Mouse (Mus musculus): ENCODE measurements around the gene Rdx.

The Rdx gene

DNA sequence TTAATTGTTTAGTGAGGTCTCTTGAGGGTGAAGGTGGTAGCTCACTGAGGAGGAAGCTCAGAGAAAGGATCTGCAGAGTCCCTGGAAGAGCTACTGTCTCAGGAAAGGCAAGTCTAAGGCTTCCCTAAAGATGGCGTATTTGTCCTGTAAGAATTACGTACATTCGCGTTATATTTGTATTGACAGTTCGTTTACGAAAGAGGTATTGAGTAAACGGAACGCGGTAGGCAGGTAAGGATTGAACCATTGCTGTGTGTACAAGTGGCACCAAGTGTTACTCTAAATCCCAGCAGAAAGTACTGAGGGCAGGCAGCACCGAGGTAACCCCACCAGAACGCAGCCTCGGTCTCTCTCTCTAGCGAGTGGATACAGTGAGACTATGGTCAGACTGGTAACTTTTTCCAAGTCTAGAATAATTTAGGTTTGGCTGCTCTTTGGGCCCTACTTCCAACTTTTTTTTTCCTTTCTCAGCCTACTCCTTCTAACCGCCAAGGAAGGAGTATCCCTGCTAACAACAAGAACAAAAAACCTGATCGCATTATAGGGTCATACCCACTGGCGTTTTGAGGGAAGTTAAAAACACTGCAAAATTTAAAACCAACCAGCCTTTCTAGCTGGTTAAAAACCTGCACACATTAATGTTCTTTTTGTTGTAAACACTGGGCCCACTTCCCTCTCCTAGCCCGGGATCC is at the start of gene Rdx:
Rdx (plus strand) TSS at position 45 of the 692 bp plus-strand sequence.
- DNase-seq, result no peak

DNA sequence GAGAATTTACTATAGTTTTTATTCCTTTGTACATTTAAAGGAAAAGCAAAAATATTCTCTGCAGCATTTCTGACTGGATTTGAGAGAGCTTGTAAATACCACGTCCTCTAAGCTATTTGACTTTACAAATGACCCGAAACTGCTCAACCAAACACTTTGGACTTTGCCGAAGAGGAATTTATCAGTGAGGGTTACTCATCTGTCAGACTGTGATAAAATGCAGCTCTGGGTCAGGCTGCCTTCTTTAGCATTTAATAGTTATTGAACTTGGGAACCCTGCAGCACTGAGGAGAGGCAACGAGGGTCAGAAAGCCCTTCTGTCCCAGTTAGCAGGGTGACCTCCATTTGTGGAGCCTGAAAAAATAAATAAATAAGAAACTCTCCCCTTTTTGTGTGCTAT is 43.5 kb upstream of the Rdx start:
- no peak for DNase-seq

DNA sequence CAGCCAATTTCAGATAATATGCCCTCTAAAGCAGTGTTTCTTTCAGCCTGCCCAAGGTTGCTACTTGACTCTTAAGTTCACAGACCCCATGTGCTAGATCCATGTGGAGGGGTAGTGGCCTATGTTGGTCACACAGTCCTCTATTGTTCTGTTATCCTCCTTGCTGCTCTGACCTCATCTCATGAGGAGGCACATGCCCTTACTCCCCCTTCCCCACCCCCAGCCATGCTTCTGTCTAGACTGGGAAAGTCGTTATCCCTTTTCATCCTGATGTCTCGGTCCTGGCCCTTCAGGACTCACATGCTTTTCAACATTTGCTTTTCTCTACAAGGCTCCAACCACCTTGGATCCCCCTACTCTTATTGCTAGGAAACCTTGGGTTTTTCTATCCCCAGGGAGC is 39.6 kb upstream of the Rdx start:
- DNase-seq, result no peak

DNA sequence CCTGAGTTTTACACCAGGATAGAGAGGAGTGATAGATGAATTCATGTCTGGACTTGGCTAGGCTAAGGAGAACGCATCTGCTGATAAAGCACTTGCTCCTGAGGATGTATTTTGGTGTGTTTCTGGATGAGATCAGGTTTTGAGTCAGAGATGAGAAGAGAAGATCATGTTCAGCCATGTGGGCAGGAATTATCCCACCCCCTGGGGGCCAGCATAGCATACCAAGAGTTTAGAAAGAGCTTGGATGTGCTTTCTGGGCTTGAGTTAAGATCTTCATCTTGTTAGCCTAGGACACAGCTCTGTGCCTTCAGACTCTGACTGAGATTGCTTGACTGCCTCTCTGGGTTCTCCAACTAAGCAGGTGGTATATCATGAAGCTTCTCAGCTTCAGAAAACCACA is 38.5 kb upstream of the Rdx start:
- DNase-seq, result no peak

DNA sequence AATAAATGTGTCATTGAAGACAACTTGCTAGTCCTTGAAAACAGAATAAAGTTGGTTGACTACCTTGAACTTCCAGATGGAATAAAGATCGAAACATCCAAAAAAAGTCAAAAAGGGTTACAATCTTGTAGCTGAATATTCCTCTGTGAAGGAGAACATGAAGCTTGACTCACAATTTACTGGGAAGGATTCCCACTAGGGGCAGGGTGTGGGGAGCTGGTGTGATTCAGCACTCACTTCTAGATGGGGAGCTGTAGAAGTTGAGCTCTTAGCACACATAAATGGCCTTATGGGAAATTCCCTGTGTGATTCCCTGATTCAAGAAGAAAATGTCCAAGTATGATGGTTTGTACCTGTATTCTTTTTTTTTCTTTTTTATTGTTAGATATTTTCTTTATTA is 34.7 kb upstream of the Rdx start:
- DNase-seq, result peak; percentile 41

DNA sequence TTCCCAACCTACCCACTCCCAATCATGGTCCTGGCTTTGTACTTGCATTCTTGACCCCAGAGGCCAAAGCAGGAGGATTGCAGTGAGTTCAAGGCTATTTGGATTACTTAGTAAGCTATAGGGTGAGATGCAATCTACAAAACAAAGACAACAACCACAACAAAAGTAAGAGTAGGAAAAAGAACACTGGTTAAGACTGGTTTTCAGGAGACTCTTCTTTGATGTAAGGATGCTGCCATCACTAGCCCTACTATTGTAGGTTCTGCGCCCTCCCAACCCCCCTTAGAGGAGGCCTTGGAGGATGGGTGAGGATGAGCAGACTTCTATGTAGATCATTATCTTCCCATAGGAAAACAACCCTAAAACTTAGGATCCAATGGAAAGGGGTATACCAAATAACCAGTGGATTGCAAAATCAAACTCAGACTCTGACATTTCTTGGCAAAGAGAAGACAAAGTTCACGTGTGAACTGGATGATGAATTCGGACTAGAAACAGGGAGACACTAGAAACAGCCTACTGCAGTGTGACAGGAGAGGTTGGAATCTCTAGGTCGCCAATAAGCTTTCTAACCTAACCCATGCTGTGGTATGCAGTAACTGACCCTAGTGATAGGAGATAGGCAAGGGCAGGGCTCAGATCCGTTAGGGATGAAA is 34.1 kb upstream of the Rdx start:
- no peak for DNase-seq

DNA sequence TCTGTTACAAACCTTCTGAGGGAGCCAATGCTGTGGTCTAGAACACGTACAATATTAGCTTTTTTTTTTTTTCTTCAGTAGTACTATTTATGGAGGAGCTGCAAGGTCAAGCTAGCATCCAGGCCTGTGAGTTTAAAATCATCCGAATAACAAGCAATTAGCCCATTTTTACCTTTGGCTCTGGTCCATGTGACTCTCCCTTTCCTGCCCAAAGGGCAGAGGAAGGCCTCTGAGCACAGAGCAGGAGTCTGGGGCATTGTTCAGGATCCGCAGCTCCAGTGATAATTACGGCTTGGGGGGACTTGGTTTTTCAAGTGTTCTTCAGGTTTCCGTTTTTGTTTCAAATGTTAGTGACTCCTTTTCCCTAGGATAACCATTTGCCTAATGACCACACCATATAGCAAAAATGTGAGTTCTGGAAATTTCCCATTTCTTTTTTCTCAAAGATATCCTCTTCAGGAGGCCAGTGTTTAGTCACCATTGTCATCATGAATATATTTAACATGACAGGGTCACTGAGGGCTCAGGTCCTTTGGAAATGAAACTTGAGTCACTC is 33.0 kb upstream of the Rdx start:
- no peak for DNase-seq

DNA sequence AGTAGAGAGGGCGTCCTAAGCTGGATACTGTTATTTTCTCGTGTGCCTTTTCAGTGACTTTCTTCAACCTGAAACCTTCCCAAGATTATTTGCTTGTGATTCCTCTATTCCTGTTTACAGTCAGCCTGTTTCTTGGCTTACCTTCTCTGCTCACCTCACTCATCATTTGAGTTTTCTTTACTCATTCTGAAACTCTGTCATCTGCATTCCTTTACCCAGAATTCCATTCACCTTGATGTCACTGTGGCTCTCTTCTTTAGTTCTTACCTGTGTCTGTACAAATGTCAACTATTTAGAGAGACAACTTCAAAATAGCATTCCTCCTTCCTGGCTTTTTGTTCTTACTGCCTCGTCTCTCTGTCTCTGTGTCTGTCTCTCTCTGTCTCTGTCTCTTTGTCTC is 29.9 kb upstream of the Rdx start:
- DNase-seq, result no peak

DNA sequence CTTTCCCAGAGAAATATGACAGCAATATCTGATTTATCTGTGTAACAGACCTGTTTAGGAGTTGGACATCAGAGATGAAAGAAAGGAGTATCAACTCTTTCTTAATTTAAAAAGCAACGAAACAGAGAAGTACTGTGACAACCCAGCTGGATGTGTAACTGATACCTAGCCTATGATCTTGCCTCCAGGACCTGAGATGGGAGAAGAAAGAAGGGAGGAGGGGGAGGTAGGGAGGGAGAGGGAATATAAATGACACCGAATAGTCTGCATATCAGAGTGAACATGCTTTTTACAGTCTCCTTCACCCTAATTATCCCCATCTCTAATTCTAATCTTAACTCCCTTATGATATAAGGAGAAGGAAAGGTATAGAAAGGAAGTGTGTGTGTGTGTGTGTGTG is 29.1 kb upstream of the Rdx start:
- no peak for DNase-seq

DNA sequence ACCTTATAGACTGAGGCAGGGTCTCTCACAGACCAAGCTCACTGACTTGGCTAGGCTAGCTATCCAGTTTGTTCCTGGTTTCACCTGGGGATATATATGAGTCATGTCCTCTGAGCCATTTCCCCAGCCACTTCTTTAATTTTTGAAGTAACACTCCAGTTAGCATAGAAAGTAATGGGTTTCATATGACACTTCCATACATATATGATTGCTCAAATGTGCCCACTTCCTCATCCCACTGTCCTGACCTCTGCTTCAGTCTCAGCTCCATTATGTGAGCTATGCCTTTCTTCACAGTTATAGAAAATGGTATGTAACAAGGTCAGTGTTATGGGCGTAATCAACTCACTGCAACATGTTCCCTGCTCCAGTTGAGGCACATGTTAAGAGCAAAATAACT is 28.5 kb upstream of the Rdx start:
- DNase-seq, result no peak

DNA sequence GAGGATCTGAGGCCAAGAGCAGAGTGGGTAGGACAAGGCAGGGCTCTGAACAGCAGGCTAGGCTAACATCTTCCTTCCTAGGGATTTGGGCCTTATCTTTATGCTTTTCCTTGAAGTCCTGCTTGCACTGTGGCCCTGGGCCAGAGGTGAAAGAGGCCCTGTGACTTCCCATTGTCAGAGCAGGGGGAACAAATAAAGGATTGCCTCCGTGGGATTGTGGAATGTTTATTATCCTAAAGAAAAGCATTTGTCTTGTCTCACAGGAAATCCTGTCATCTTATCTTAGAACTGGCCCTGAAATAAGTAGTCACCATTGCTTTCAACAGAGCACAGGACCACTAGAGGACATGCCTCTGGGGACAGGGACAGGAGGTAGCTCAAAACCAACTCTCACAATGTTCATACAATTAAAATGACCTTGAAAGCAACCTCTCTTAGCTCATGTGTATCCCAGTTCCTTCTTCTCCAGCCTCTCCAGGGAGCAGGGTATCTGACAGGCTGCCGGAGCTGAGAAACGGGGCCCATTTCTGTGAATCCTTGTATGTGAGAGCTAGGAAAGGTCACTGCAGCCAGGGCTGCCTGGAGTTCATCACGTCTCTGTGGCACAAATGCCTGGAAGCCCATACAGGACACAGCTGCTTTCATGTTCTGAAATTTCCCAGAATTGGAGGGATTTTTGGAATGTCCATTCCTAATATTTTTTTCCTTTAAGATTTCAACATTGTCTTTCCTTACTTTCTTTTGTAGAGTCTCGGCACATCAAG is 19.5 kb upstream of the Rdx start:
- DNase-seq, result no peak

DNA sequence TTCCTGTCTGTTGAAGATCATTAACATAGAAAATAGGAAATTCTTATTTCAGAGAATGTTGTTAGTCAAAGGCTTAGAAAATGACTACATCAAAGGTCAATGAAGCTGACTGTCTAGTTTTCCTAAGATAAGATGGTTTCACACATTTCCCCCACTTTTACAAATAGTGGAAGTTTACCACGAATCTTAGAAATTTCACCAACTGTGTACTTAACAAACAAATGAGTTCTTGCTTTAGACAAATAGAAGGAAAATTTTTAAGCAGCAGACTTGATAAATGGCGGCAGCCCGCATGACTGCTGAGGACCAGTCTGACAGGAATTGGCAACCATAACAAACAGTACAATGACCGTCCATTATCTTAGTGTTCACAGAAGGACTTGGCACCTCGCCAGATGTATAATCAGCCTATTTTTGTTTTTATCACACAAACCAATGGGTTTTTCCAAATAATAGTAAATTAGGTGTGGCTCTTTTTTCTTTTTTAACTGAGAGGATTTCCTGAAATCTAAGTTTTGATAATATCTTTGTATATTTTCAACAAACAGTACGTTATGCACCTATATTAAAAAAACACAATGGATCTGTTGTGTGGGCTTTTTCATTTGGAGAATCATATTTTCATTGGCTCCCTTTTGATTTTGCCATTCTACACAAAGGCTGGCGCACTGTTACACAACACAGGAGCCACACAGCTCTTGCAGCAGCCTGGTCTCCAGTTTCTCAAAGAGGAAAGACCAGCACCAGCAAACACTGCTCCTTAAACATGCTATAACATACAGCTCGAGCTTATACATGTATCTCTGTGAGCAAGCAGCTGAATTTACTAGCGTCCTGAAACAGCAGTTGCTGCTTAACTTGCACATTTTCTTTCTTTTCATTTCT is 18.2 kb upstream of the Rdx start:
- DNase-seq, result peak; percentile 9

DNA sequence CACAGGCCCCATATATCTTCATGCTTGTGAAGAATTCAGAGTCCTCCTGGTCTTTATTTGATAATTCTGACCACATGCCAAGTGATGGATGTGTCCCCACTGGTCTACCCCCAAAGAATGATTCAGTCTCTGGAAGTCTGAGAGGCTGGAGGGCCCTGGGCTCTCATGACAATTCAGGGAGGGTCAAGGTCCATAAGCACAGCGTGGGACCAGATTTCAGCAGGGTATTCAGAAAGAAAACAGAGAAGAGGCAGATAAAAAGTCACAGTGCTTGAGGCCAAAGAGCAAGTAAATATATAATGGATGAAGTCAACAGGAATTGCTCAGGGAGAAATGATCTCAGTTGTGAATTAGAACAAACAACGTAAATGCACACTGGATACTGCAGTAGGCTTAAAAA is 15.5 kb upstream of the Rdx start:
- no peak for DNase-seq

DNA sequence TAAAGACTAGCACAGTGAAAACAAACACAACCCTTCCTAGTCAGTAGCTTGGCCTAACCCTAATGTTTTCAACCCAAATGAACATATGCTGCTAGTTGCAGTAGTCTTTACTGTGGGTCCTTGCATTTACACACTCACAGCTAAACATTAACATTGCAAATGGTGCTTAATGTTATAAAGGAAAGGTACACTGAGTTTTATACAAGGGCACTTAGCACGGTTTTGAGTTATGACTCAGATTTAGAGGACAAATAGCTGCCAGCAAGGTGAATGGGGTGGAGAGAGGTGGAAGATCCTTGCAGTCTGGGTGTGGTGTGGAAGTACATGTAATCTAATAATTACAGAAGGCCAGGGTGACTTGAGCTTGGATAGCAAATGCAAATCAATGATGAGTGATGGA is 9.5 kb upstream of the Rdx start:
- no peak for DNase-seq

DNA sequence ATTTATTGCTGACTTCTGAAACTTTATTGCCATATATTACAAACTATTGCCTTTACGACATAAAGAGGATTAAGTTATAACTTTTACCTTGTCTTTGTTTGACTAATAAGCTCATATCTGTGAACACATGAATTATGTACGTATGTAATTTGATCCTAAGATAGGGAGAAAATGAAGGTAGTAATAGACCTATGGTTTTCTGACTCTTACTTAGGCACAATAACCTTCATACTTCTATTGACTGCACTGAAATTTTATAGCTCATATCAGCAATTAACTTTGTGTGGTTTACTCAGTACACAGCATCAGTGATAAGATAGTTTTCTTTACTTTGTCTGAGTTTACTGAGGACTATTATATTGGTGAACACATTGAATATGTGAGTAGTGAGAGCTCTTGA is 5.3 kb upstream of the Rdx start:
- no peak for DNase-seq

DNA sequence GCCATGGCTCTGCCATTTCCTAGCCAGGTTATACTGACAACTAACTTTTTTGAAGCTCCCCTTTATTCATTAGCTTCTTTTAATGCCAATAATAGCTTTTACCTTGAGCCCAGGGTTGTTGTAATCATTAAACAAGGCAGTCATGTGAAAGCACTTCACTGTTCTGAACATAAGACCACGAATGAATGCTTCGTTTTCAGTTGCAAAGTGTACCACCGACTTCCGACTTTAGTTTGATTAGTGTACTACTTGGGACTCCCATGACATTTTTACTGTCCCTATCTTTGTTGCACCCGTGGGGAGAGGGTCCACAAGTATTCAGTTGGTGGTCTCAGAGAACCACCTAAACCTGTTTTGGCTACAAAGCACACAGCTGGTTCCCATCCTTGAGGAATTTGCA is 287 bp upstream of the Rdx start:
- no peak for DNase-seq

DNA sequence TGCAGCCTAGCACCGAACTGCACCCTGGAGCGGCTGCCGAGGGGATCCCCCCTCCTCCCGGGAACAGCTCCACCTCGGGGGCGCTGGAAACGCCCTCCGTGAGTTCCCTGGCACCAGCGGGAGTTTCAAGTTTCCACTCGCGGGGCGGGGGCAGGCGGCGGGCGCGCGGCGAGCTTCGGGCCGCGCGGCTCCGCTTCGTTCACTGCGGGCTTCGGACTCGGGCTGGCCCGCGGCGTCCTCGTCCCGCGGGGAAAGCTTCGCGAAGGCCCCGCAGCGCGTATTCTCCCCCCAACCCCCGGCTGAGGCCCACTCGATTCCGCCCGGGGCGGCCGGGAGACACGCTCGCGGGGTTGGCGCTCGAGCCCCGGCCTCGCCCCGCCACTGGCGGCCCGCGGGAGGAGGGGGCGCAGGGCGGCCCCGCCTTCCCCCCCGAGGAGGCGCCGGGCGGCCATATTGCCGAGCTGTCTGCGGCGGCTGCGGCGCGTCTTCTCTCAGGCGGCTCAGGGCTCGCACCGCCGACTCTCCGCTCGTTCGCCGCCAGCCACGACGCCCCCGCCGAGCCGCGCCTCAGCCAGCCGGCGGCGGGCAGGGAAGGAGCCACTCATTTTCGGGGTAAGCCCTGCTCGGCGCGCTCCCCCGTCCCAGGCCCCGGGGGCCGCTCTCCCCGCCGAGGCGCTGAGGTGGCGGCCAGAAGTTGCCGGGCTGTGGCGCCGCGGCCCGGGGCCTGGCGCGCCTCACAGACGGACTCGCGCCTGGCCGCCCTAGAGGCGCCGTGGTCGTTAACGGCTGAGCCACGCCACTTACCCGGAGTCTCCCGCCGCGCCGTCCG is 1.1 kb downstream of the Rdx start:
- peak; percentile 79 for DNase-seq

DNA sequence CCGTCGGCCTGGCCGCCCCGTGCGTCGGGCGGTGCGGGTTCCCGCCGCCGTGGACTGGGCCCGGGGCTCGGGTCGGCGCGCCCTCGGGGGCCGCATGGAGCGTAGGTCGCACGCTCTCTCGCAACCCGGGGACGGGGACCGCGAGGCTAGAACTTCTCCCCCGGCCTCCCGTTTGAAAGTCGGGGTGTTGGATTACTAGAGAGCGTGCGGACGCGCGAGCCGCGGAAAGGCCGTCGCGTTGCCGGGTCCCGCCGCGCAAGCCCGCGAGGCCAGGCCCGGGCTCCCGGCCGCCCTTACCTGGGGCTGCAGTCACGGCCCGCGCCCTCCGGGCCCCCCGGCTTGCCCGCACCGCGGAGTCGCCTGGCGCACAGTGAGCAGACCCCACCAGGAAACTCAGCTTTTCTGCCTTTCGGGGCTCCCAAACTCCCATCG is 1.7 kb downstream of the Rdx start:
- DNase-seq, result peak; percentile 41

DNA sequence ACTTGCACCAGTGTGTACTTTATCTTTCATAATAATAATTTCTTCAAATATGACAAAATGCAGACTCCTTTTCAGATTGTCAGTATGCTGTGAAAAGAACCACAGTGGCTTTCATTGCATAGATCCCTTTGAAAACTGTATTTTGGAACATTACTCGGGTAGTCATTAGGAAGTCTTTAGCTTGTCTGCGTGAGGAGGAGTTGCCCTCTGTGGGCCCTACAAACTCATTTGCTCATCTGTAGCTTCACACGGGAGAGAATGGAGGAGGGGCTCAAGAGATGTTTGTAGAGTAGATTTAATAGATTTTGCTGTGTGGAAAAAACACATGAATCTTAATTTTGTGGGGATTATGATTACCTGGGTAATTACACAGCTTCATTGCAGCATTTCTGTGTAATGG is 2.6 kb downstream of the Rdx start:
- no peak for DNase-seq

DNA sequence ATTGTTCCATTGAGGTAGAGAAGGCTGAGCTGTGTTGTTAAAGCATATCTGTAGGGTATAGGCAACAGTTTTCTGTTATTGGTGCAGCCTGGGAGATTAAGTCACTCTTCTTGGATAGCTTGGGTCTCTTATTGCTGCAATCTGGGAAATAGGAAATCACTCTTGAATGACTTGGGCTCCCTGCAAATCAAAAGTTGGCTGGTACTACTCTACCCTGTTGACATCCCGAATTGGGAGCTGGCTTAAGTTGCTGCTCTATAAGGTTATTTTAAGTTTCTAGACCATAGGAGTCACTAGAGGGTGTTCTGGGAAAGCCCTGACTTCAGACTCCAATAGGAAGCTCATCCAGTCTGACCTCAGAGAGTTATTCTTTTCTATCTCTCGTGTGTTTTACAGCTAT is 3.4 kb downstream of the Rdx start:
- no peak for DNase-seq

DNA sequence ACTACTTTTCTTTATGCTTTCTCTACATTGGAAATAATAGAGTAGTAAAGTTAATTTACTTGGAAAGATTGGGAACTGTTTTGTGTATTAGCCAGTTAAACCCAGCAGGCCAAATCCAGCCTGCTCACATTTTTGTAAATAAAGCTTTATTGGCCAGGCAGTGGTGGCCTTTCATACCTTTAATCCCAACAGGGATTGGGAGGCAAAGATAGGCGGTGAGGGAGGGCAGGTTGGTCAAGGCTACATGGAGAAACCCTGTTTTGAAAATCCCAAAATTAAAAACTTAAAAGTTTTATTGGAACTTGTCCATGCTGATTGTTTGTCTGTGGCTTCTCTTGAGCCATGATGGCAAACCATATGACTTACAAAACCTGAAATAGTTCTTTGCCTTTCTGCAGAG is 5.2 kb downstream of the Rdx start:
- no peak for DNase-seq

DNA sequence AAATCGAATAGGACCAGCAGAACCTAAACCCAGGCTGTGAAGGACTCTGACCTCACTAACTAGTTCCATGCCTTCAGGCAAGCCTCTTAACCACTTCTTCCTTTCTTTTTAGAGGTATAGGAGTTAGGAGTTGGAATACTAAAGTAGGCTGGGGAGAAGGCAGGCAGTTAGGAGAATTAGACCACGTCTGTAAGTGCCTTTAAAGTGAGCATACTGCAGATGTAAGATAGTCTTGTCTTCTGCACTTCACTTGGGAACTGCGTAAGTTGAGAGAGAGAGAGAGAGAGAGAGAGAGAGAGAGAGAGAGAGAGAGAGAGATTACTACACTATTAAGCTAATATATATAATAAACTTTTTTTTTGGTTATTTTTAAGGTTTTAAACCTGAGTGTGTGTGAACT is 8.3 kb downstream of the Rdx start:
- no peak for DNase-seq

Data from right cerebral cortex, adult 18-20 months (tissue).